Mouse (Mus musculus): ENCODE measurements at regions not wholly inside any gene's neighbourhood (a gene's known extent, or its start where the extent isn't known, plus 50 kb on each side); places are given as distances from the start of the nearest gene placed in this dataset.
"Not testable (repeated sequence)": the region's sequence is repeated elsewhere in the genome, so short reads cannot be mapped to it uniquely, and the experiment has no call there.

- DNase-seq (ENCODE audit: extremely low spot score) = no peak
Measured at GRCm38 (mm10) chr5:50343681-50344080, 284.9 kb upstream of the Adgra3 start.

GRCm38 (mm10) chr5:50309491-50309890 is 250.7 kb upstream of the Adgra3 start:
- DNase-seq (ENCODE audit: extremely low spot score) = no peak

GRCm38 (mm10) chr5:50303859-50304480 is 245.2 kb upstream of the Adgra3 start:
- DNase-seq (ENCODE audit: extremely low spot score) = no peak

DNA sequence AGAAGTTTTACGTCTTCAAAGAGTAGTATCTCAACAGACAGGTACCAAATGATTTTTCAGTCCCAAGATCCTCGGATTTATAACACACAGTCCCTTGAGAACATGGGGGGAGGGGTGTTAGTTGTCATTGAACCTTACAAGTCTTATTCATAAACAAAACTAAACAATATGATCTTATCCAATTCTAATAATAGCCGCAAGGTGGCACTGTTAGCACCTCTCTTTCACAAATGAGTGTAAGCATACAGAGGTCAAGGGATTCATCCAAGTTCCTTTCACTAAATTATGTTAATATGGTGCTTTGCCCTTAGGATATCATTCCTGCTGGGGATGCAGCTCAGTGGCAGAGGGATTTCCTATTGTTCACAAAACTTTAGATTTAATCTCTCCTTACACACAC is 235.0 kb upstream of the Adgra3 start:
- DNase-seq (ENCODE audit: extremely low spot score) = peak; percentile 5

- no peak for DNase-seq (ENCODE audit: extremely low spot score)
Measured at GRCm38 (mm10) chr5:50290879-50291410, 232.1 kb upstream of the Adgra3 start.

DNA sequence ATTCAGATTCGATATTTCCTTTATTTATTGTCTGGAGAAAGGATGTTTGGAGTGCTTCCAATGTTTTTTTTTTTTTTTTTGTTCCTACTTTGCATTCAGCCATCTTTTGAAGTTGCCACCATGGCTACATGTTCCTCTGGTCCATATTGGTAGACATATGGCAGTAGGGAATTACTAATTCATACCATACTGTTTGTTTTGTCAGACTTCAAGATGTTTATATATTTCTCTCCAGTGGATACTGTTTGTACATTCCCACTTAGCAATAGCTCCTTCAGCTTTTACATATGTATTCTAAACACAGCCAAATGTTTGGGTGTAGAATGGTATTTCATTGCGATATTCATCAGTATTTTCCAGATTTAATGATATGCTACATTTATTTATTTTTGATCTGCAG is 201.6 kb upstream of the Adgra3 start:
- no peak for DNase-seq (ENCODE audit: extremely low spot score)

DNA sequence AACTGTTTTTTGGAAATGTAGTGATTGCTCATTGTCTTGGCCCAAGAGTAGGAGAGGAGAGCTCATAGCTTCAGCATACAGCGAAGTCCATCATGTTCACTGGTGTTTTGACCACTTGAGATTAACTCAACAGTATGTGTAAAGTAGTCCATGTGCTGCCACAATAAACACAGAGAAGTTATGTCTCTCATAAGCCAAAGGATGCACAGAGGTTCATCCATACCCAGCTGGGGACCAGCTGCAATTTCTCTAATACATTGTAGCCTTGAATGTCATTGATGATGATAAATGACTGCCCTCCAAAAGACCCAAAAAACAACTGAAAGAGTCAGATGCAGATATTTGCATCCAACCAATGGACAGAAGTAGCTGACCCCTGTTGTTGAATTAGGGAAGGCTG is 199.2 kb upstream of the Adgra3 start:
- DNase-seq (ENCODE audit: extremely low spot score) = no peak

DNA sequence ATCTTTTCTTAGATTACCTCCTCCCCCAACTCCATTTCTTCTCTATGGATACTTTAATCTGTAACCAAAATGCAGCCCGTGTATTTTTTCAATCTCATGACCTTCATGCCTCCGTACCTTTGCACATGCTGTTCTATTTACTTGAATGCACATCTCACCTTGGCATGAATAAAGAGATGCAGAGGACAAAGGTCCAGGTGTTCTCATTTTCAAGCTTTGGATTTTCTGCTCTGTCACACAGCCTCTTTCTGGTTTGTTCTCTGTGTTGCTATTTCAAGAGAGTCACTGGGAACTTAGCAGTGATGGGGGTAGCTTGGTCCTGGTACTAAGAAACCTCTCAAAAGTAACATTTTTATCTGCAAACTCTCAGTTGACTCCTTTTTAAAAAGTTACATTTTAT is 175.3 kb upstream of the Adgra3 start:
- DNase-seq (ENCODE audit: extremely low spot score) = no peak

DNA sequence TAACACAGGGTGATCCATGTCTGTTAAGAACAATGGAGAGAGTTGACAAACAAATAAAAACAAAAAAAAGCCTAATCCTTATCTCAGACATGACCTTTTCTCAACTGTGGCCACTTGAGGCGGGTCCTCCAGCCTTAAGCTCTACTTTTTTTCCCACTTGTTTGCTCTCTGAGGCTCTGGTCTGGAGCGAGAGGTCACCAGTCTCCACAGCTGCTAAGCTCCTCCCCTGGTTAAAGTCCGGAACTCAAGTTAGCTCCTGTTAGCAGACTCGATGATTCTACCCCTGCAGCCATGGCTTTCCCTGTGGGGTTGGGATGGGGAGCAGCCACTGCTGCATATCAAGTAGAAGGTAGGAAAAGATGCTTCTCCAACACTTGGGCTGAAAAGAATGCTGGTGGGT is 158.2 kb upstream of the Adgra3 start:
- no peak for DNase-seq (ENCODE audit: extremely low spot score)

DNA sequence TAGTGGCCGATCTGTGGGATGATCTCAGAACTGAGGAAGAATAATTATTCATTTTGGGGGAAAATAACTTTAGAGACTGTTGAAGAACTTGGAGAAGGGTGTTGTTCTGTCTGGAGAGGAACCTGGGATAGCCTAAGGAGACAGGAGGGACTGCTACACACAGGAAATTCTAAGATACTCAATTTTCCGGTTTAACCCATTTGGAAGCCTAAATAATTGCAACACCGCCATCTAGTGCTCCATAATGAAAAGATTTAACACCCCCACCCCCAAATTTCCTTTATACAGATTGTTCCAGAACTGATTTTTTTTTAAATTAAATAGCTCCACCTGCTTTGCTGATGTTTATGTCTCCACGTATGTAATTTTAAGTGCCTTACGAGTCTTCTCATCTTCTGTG is 157.2 kb upstream of the Adgra3 start:
- DNase-seq (ENCODE audit: extremely low spot score) = peak; percentile 37

DNA sequence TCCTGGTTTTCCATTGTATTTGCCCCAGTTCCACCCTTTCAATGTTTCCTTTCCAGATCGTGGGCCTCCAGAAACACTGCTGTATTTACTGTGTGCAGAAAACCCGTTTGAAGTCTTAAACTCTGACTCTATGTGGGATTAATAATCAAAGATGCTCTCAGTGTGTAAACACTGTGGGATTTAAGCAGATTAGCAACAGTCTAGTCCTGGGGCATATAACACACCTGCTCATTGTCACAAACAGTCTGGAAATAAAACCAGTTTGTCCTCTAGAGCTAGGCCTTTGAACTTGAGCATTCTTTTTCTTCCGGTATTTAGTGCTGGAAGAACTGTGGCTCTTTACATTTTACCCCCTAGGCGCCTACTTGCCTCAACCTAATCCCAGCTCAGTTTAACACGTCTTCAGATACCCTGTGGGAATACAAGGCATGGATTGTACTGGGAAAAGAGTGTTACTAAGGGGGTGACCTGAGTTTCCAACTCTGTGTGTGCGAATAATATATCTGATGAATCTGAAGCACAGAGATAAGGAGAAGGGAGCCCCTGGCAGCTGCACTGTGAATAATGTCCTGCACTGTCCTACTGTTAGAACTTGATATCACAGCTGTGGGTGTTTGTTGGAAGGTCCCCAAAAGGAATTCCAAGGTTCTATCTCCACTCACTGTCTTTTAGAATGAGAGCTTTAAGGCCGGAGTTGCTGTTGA is 143.7 kb upstream of the Adgra3 start:
- DNase-seq (ENCODE audit: extremely low spot score) = no peak

DNA sequence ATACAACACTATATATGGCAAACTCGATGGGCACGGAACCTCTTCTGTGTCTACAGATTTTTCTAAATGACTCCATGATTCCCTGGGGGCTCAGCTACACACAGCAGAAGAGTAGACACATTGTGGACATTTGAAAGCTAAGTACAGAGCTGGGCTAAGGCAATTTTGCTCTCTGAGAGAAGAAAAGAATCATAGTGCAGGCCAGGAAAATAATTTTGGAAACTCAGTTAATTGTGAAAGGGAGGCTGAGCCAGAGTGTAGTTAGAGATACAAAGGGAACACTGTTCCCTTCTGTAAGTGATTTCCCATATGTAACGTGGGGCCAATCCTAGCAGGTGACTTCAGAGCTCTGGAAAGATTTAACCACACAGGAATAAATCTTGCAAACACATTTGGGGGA is 137.6 kb upstream of the Adgra3 start:
- DNase-seq (ENCODE audit: extremely low spot score) = no peak

- no peak for DNase-seq (ENCODE audit: extremely low spot score)
Measured at GRCm38 (mm10) chr5:50195993-50196392, 137.2 kb upstream of the Adgra3 start.

DNA sequence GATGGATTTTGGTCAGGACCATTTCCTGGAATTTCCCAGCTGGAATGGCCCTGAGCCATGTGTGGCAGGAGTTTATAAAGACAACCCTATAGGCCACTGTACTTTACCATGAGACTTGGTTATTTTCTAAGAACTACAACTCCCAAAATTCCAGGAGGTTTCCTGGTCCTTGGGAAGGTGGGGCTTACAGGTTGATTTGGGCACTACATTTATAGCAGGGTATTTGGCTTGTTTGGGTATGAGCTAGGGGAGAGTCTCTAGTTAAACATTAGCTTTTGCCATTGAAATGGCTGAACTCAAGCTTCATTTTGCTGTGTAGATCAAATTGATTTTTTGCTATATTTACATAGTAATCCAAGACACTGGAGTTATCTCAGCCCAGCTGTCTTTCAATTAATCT is 130.6 kb upstream of the Adgra3 start:
- DNase-seq (ENCODE audit: extremely low spot score) = no peak

GRCm38 (mm10) chr5:50182721-50183120 is 123.9 kb upstream of the Adgra3 start:
- DNase-seq (ENCODE audit: extremely low spot score) = no peak

DNA sequence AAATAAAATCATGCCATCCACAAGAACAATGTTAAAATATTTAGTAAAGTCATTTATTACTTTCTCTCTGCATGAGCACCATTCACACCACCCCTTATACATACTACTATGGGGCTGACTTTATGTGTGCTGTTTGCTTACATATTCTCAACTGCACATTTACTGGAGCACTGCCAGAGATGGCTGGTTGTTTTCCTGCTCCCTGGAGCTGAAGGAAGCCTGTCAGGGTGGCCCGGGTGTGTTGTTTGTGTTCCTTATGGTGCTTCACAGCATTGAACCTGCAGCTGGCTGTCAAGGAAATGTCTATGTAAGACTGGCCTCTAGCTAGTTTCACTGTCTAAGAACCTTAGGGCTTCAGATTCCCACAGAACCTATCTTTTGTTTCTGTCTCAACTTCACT is 97.8 kb upstream of the Adgra3 start:
- no peak for DNase-seq (ENCODE audit: extremely low spot score)

GRCm38 (mm10) chr5:50155170-50155860 is 96.5 kb upstream of the Adgra3 start:
- DNase-seq (ENCODE audit: extremely low spot score) = not testable (repeated sequence)

DNA sequence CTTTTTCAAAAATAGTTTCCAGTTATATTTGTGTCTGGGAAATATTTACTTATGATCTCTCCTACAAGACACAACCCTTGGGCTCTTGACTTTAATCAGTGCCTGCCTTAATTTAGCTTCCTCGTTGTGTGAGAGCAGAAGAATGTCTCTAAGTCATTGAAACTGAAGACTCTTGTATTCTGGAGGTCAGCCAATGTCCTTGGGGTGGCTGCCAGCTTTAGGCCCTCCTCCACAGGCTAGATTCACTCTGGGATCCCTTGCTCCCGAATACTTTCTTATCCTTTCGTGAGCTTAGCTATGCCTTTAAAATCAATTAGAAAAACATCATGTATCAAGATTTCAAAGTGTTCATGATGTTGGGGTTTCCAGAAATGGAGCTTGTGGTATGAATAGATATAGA is 88.1 kb upstream of the Adgra3 start:
- DNase-seq (ENCODE audit: extremely low spot score) = no peak

- no peak for DNase-seq (ENCODE audit: extremely low spot score)
Measured at GRCm38 (mm10) chr5:50145458-50146083, 86.8 kb upstream of the Adgra3 start.

DNA sequence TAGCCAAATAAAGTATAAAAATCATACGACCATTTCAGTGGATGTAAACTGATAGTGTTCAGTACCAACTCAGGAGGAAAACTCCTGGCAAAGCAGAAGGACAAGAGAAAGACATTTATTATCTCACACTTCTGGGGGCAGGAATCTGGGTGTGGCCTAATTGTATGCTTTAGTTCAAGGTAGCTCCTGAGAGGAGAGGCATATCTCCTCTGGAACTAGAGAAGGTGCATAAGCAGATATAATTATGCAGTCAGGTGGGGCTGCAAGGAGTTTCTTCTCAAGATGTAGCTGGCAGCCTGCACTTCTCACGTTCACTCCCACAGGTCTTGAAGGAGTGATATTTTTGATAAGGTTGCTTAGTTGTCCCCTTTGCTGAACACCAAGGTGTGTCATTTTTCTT is 71.4 kb upstream of the Adgra3 start:
- DNase-seq (ENCODE audit: extremely low spot score) = no peak

- no peak for DNase-seq (ENCODE audit: extremely low spot score)
Measured at GRCm38 (mm10) chr5:50128972-50129371, 70.2 kb upstream of the Adgra3 start.

DNA sequence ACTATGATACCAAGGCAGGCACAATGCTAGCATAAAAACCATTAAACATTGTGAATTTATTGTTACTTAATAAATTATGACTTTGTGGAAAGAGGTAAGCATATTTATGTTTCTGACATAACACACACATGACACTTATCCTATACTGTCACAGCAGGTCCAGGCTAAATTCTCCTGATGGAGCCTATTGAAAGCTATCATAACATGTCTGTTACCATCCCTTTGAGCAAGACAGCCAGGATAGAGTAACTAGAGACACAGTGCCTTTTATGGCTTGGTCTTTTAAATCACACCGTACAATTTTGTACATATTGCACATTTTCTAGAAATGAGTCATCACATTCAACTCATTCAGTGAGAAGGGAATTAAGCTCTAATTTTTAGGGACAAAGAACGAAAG is 67.8 kb upstream of the Adgra3 start:
- no peak for DNase-seq (ENCODE audit: extremely low spot score)

Measured in embryo, embryonic 9.5 days (tissue).